Mouse (Mus musculus) spleen, adult 2 months (tissue): ENCODE measurements around the gene Limk2.

ENCODE experiments used
- CTCF ChIP-seq: fragments of 200-500 bp; IDR thresholded peaks from 2 replicates; pipeline ENCODE4 v1.5.1; 2011; ENCODE audit warnings: mild to moderate bottlenecking, inconsistent platforms; ENCODE audit not compliant: insufficient read depth, insufficient read length, insufficient replicate concordance; ENCODE audit errors: extremely low read depth
- POLR2A ChIP-seq: fragments of 200-500 bp; IDR thresholded peaks from 2 replicates; pipeline ENCODE4 v1.6.1; 2011; ENCODE audit warnings: low read depth, low read length, inconsistent platforms

GRCm38 (mm10) chr11:3443091-3443490, 34.1 kb upstream of the Limk2 start:
- TF ChIP-seq CTCF (no peak), POLR2A (no peak)
